Mouse (Mus musculus) lung, embryonic 14.5 days (tissue): ENCODE results near the gene Psmd13. TPM values are rescaled to one million over a fixed set of nuclear protein-coding genes. Genes with fewer than 3 reads are reported as not detected.

Experiments
- ATAC-seq: fragments of 200-750 bp; cut with Nextera tagmentation; 2 replicates; pipeline ENCODE4 v1.8.0; 2017; ENCODE audit warnings: mild to moderate bottlenecking, moderate TSS enrichment, moderate library complexity; ENCODE audit not compliant: insufficient read depth
- DNase-seq: peaks from one replicate; pipeline ENCODE4 v3.0.0-alpha.2; 2015
- H3K27ac ChIP-seq: fragments of 300-500 bp; sonication (generic); 2 replicates; pipeline ENCODE4 v1.5.1; 2014; ENCODE audit warnings: low read depth, mild to moderate bottlenecking, moderate library complexity
- H3K27me3 ChIP-seq: fragments of 300-500 bp; sonication (generic); 2 replicates; pipeline ENCODE4 v1.6.1; 2014; ENCODE audit warnings: low read length, control low read depth; ENCODE audit not compliant: insufficient read depth
- H3K36me3 ChIP-seq: fragments of 300-500 bp; sonication (generic); 2 replicates; pipeline ENCODE4 v1.6.1; 2014; ENCODE audit warnings: control low read depth; ENCODE audit not compliant: insufficient read depth
- H3K4me1 ChIP-seq: fragments of 300-500 bp; sonication (generic); 2 replicates; pipeline ENCODE4 v1.6.1; 2014; ENCODE audit warnings: antibody characterized with exemption, control low read depth; ENCODE audit not compliant: insufficient read depth
- H3K4me2 ChIP-seq: fragments of 300-500 bp; sonication (generic); 2 replicates; pipeline ENCODE4 v1.6.1; 2014; ENCODE audit warnings: mild to moderate bottlenecking
- H3K4me3 ChIP-seq: fragments of 300-500 bp; sonication (generic); 2 replicates; pipeline ENCODE4 v1.5.1; 2014; ENCODE audit warnings: low read depth, low read length
- H3K9ac ChIP-seq: fragments of 300-500 bp; sonication (generic); 2 replicates; pipeline ENCODE4 v1.6.1; 2014
- H3K9me3 ChIP-seq: fragments of 300-500 bp; sonication (generic); 2 replicates; pipeline ENCODE4 v1.6.1; 2016; ENCODE audit warnings: low read depth, low read length, control low read depth
- CTCF ChIP-seq: IDR thresholded peaks from 2 replicates; pipeline ENCODE4 v1.5.1; 2016; ENCODE audit warnings: antibody characterized with exemption, low read depth
- WGBS: fragments of 180-500 bp; shearing (Covaris S2); extraction: QIAGEN DNeasy Blood & Tissue Kit; methylation state at CpG from one replicate; pipeline ENCODE4 v1.1.7; 2014; 5-methylcytosine and 5-hydroxymethylcytosine counted together
- polyA plus RNA-seq: library from polyadenylated mRNA; unstranded; fragments of >200 nt; fragmentation: Nextera tagmentation; extraction: Ambion mirVana; gene quantifications from 2 replicates; pipeline ENCODE4 v1.2.1, GENCODE M21; 2014

The Psmd13 gene
- polyA plus RNA-seq, 1 experiment from 2014 or later, result 167 TPM

DNA sequence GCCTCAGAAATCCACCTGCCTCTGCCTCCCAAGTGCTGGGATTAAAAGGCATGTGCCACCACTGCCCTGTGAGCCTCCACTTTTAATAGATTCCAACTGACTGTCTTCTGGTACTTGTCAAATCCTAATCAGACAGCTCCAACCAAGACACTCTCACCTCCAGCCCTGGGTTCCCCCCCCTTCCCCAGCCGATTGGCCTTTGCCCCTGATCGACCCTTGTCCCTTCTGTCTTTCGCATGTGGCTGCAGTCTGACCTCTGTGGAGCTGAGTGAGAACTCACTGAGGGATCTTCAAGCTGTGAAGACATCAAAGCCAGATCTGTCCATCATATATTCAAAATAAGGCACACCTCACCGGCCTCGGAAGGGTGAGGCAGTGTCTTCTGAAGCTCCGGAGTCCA, 45.4 kb downstream of the Psmd13 start:
- Histone ChIP-seq H3K36me3 (no peaks in the 10 kb centered on the region), H3K9ac (no peak overlapping the region), H3K4me3 (no peak overlapping the region), H3K27me3 (peaks cover 26% of the 10 kb centered on the region), H3K27ac (no peak overlapping the region), H3K9me3 (no peaks in the 10 kb centered on the region), H3K4me2 (no peak overlapping the region), H3K4me1 (no peaks in the 10 kb centered on the region)
- 83% methylated on average over 6 of the region's 6 CpGs for WGBS
- no peak for DNase-seq
- no peak for ATAC-seq
- TF ChIP-seq CTCF, result no peak

DNA sequence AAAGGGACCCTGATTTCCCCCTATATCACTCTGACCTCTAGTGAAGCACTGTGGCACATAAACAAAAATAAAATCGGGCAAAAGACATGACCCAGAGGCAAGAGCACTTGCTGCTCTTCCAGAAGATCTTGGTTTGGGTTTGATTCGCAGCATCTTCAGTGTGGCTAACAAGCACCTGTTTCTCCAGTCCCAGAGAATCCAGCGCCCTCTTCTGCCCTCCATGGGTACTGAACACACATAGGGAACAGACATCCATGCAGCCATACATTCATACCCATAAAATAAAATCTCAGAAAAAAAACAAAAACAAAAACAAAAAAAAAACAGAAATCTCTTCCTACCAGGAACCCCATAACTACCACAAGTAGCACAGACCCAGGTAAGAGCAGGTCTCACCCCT, 56.7 kb downstream of the Psmd13 start:
- Histone ChIP-seq H3K9me3 (no peaks in the 10 kb centered on the region), H3K27me3 (no peaks in the 10 kb centered on the region), H3K4me1 (peaks cover 15% of the 10 kb centered on the region; the same call in 1 of the 2 replicates), H3K9ac (no peak overlapping the region), H3K4me3 (no peak overlapping the region), H3K27ac (no peak overlapping the region), H3K4me2 (no peak overlapping the region), H3K36me3 (no peaks in the 10 kb centered on the region)
- TF ChIP-seq CTCF, result no peak; the same call in 1 of the 2 replicates
- WGBS, result 41% methylated on average over 3 of the region's 3 CpGs
- DNase-seq (no peak), ATAC-seq (no peak)

DNA sequence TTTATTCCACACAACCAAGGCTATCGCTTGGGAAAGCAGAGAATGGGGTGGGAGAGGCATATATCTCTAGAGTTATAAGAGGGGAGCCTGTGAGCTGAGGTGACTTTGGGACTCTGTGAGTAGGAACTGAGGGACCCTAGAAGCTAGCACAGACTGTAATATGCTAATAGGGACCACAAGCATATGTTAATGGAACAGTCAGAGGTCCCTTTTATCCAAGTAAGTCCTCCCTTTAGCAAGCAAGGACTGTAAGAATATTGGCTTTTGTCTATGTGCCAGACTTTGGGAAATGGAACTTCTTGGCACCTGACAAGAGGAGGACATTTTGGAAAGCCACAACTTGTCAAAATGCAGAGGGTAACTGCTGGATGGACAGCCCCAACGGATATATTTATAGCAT, 57.1 kb downstream of the Psmd13 start:
- WGBS, result 28% methylated on average over 2 of the region's 2 CpGs
- Histone ChIP-seq H3K9me3 (no peaks in the 10 kb centered on the region), H3K36me3 (no peaks in the 10 kb centered on the region), H3K27me3 (no peaks in the 10 kb centered on the region), H3K27ac (no peak overlapping the region), H3K4me1 (peaks cover 15% of the 10 kb centered on the region; the same call in 1 of the 2 replicates), H3K4me2 (no peak overlapping the region; the same call in 1 of the 2 replicates), H3K9ac (no peak overlapping the region), H3K4me3 (no peak overlapping the region)
- DNase-seq (no peak), ATAC-seq (no peak)
- TF ChIP-seq CTCF, result no peak

DNA sequence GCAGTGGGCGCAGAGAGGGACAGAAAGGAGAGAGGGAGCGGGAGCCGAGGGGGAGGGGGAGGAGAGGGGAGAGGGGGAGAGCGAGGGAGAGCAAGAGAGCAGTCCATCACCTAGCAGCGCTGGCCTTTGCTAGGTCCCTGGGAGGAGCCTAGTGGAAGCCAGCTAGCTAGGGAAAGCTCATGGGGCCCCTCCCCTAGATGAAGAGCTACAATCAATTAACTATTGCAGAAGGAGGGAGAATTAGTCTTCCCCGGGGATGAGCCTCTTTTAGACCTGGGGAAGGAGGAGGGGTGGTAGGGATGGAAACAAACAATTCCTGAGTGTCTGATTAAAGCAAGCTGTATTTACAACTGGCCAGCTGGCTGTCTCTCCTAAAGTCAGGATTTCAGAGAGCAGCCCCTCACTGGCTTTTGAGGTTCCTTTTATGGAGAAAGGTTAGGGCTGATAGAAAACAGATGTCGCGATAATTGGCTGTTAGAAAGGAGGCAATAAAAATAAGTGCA, 58.0 kb downstream of the Psmd13 start:
- Histone ChIP-seq H3K27ac (peak overlapping the region; percentile 68; the same call in 1 of the 2 replicates), H3K4me3 (no peak overlapping the region), H3K4me1 (peaks cover 15% of the 10 kb centered on the region; the same call in 1 of the 2 replicates), H3K9ac (peak overlapping the region; percentile 13; the same call in 1 of the 2 replicates), H3K9me3 (no peaks in the 10 kb centered on the region), H3K4me2 (peak overlapping the region; percentile 45), H3K27me3 (no peaks in the 10 kb centered on the region), H3K36me3 (peaks cover under 1% of the 10 kb centered on the region; the same call in 1 of the 2 replicates)
- ATAC-seq (peak; percentile 60), DNase-seq (peak; percentile 81)
- TF ChIP-seq CTCF, result no peak
- WGBS, result 7% methylated on average over 8 of the region's 8 CpGs

DNA sequence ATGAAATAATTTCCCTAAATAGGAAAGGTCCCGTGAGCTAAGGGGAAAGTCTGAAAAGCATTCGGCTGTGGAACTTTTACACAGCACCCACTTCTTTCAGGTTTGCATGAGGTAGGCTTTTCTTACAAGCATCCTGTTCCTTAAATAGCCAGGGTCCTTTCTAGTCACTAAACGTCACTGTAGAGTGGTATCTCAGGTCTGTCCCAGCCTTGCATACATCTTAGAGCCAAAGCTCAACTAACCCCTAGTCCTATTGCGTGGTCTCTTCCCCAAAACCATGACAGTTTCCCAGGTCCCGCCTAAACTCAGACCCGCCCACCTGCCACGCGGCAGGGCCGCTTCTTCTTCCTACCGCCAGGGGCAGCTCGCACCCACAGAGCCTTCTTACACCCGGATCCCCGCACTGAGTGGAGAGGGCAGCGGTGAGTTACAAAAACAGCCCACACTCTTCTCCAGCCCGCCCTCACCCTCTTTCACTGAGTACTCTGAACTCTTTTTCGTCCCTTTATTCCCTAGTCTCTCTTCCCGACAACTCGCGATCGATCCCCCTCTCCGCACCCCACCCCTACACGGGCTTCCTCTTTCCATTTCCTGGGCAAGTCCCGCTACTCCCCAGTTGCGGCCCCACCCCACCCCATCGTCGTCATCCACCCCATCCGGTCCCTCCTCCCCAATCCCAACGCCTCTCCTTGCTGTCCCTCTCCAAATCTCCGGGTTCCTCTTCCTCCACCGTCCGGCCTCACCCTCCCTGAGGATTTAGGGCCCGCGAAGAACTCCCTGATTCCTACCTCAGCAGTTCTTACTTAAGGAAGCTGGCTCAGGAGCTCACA, 59.7 kb downstream of the Psmd13 start, which contains the start of gene Pgghg:
Pgghg (plus strand) TSS at position 170 of the 830 bp plus-strand sequence.
- no peaks in the 10 kb centered on the region for H3K27me3 ChIP-seq
- H3K27ac ChIP-seq, result peak within 1 kb of the TSS; percentile 95
- 2% methylated on average over 33 of the region's 33 CpGs for WGBS
- peak within 1 kb of the TSS; percentile 87 for H3K4me2 ChIP-seq
- peaks cover 15% of the 10 kb centered on the region; the same call in 1 of the 2 replicates for H3K4me1 ChIP-seq
- H3K9ac ChIP-seq, result peak within 1 kb of the TSS; percentile 73
- H3K36me3 ChIP-seq, result peaks cover 18% of the 10 kb centered on the region
- H3K4me3 ChIP-seq, result peak within 1 kb of the TSS; percentile 52
- DNase-seq, result peak; percentile 94
- no peaks in the 10 kb centered on the region for H3K9me3 ChIP-seq
- peak; percentile 96 for TF ChIP-seq CTCF
- peak; percentile 88 for ATAC-seq

DNA sequence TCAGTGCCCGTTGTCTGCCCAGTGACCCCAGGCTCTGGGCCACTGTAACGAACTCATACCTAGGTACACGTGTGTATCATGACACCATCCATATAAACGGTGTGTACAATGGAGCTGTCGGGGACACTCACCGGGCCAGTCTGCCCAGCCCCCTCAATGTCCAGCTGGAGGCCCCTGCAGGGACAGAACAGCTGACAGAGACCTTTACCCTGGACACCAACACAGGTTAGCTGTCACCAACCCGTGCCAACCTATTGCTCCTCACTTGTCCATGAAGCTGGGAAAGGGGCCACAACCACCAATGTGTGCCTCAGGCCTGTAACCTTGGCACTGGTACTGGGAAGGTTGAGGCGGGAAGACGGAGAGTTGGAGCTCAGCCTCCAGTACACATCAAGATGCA, 60.6 kb downstream of the Psmd13 start:
- DNase-seq (no peak), ATAC-seq (no peak; the same call in 1 of the 2 replicates)
- H3K27me3 ChIP-seq, result no peaks in the 10 kb centered on the region
- H3K9ac ChIP-seq, result peak overlapping the region; percentile 73
- H3K4me1 ChIP-seq, result peaks cover 15% of the 10 kb centered on the region; the same call in 1 of the 2 replicates
- H3K36me3 ChIP-seq, result peaks cover 24% of the 10 kb centered on the region
- H3K4me3 ChIP-seq, result peak overlapping the region; percentile 52
- H3K27ac ChIP-seq, result peak overlapping the region; percentile 95
- no peak for TF ChIP-seq CTCF
- peak overlapping the region; percentile 87 for H3K4me2 ChIP-seq
- 37% methylated on average over 9 of the region's 9 CpGs for WGBS
- no peaks in the 10 kb centered on the region for H3K9me3 ChIP-seq

DNA sequence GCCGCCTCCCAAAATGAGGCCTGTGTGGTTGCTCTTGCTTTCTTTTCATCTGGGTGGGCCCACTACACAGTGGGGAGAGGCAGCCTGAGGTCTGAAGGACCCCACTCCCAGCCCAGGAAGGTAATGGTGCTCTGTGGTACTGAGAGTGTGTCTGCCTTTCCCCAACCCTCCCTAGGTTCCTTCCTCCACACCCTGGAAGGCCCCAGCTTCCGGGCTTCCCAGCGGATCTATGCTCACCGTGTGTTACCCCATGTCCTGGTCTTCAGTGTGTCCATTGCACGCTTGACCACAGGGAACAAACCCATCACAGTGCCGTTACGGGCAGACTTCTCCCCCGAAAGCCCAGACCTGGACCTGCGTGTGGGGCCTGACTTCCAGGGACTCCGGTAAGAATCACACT, 61.0 kb downstream of the Psmd13 start:
- Histone ChIP-seq H3K36me3 (peaks cover 29% of the 10 kb centered on the region), H3K27ac (peak overlapping the region; percentile 95; the same call in 1 of the 2 replicates), H3K4me1 (peaks cover 15% of the 10 kb centered on the region; the same call in 1 of the 2 replicates), H3K9me3 (no peaks in the 10 kb centered on the region), H3K4me3 (no peak overlapping the region), H3K4me2 (peak overlapping the region; percentile 87), H3K9ac (no peak overlapping the region), H3K27me3 (no peaks in the 10 kb centered on the region)
- ATAC-seq (no peak), DNase-seq (no peak)
- WGBS, result 83% methylated on average over 10 of the region's 10 CpGs
- TF ChIP-seq CTCF, result no peak
